Mouse (Mus musculus): ENCODE data around the gene Kpna4. TPM values are rescaled to one million over a fixed set of nuclear protein-coding genes. Genes with fewer than 3 reads are reported as not detected.
A peak's percentile ranks its signal among the peaks of the same experiment; 100 is the strongest.

Gene Kpna4
- total and polyA plus RNA-seq, 3 experiments, result 19.4 to 50.5 (median 38.5) TPM

GRCm38 (mm10) chr3:69154691-69155090 is 27.8 kb upstream of the Kpna4 start:
- Histone ChIP-seq H3K27ac (ENCODE audit: control insufficient read depth, low read depth, low read length) (no peak overlapping the region), H3K4me1 (ENCODE audit: control insufficient read depth in 1 of 2, insufficient read depth in 2 of 2, low read length in 2 of 2) (no peaks in the 10 kb centered on the region), H3K9ac (ENCODE audit: control insufficient read depth, low read depth, low read length, poor library complexity, severe bottlenecking) (no peak overlapping the region), H3K36me3 (ENCODE audit: control insufficient read depth in 1 of 2, insufficient read depth in 2 of 2, low read length in 2 of 2) (no peaks in the 10 kb centered on the region), H3K4me3 (ENCODE audit: control insufficient read depth in 1 of 2, insufficient read depth in 1 of 2, low read depth in 2 of 2, low read length in 2 of 2) (no peak overlapping the region), H3K27me3 (ENCODE audit: control insufficient read depth in 1 of 2, insufficient read depth in 2 of 2, low read length in 2 of 2) (no peaks in the 10 kb centered on the region; a peak in 1 of 4 replicates), H3K79me2 (ENCODE audit: control insufficient read depth, insufficient read depth, low read length, poor library complexity) (no peaks in the 10 kb centered on the region), H3K9me3 (replicated peaks; ENCODE audit: insufficient read depth, low read length) (no peaks in the 10 kb centered on the region)
- no peak for TF ChIP-seq SMC3 (IDR thresholded peaks at IDR 0.05; ENCODE audit: low read depth, low read length)
- peak; percentile 35; the same call in 1 of the 2 replicates for TF ChIP-seq USF1 (IDR thresholded peaks at IDR 0.05; ENCODE audit: low read depth, low read length)
- peak; percentile 54; the same call in 1 of the 2 replicates for TF ChIP-seq BHLHE40 (IDR thresholded peaks at IDR 0.05; ENCODE audit: borderline replicate concordance, low read depth, low read length)
- DNase-seq (ENCODE audit: low read depth, low spot score), result peak; percentile 28

GRCm38 (mm10) chr3:69150921-69151320 is 24.0 kb upstream of the Kpna4 start:
- no peak for TF ChIP-seq RCOR1 (IDR thresholded peaks at IDR 0.05; ENCODE audit: low read depth, low read length)
- TF ChIP-seq EP300 (IDR thresholded peaks at IDR 0.05; ENCODE audit: low read depth in 1 of 2, low read length in 2 of 2), result no peak
- TF ChIP-seq ZMIZ1 (IDR thresholded peaks at IDR 0.05; ENCODE audit: low read depth, low read length), result no peak
- no peak for TF ChIP-seq CTCF (IDR thresholded peaks at IDR 0.05 in 2 of 3, conservative IDR thresholded peaks at IDR 0.05 in 1 of 3; ENCODE audit: control insufficient read depth in 1 of 3, insufficient read depth in 1 of 3, low read depth in 2 of 3, low read length in 3 of 3, poor library complexity in 1 of 3, severe bottlenecking in 1 of 3)
- TF ChIP-seq HCFC1 (IDR thresholded peaks at IDR 0.05; ENCODE audit: low read depth, low read length), result no peak
- no peak for TF ChIP-seq ZKSCAN1 (IDR thresholded peaks at IDR 0.05; ENCODE audit: low read depth, low read length)
- TF ChIP-seq ETS1 (IDR thresholded peaks at IDR 0.05; ENCODE audit: low read depth, low read length), result no peak
- no peak for TF ChIP-seq MYC (IDR thresholded peaks at IDR 0.05; ENCODE audit: low read depth, low read length)
- TF ChIP-seq POLR2AphosphoS2 (IDR thresholded peaks at IDR 0.05; ENCODE audit: low read length), result no peak
- no peak for TF ChIP-seq TBP (IDR thresholded peaks at IDR 0.05; ENCODE audit: low read depth, low read length)
- no peak for TF ChIP-seq MEF2A (IDR thresholded peaks at IDR 0.05; ENCODE audit: extremely low read depth, insufficient replicate concordance, low read depth, low read length, poor library complexity, severe bottlenecking)
- no peak for TF ChIP-seq JUND (IDR thresholded peaks at IDR 0.05; ENCODE audit: low read depth, low read length)
- TF ChIP-seq POLR2A (IDR thresholded peaks at IDR 0.05; ENCODE audit: control insufficient read depth in 1 of 2, insufficient read depth in 1 of 2, low read depth in 1 of 2, low read length in 2 of 2, poor library complexity in 1 of 2), result no peak
- no peak for TF ChIP-seq BHLHE40 (IDR thresholded peaks at IDR 0.05; ENCODE audit: borderline replicate concordance, low read depth, low read length)
- no peak for TF ChIP-seq USF1 (IDR thresholded peaks at IDR 0.05; ENCODE audit: low read depth, low read length)
- TF ChIP-seq NELFE (IDR thresholded peaks at IDR 0.05; ENCODE audit: low read depth, low read length), result no peak
- TF ChIP-seq UBTF (IDR thresholded peaks at IDR 0.05; ENCODE audit: borderline replicate concordance, insufficient read depth, low read depth, low read length), result no peak
- no peak for TF ChIP-seq USF2 (IDR thresholded peaks at IDR 0.05; ENCODE audit: borderline replicate concordance in 1 of 2, insufficient read depth in 1 of 2, low read depth in 1 of 2, low read length in 2 of 2)
- no peak for TF ChIP-seq E2F4 (IDR thresholded peaks at IDR 0.05; ENCODE audit: borderline replicate concordance, low read depth, low read length)
- Histone ChIP-seq H3K4me1 (ENCODE audit: control insufficient read depth in 1 of 2, insufficient read depth in 2 of 2, low read length in 2 of 2) (no peaks in the 10 kb centered on the region), H3K79me2 (ENCODE audit: control insufficient read depth, insufficient read depth, low read length, poor library complexity) (no peaks in the 10 kb centered on the region), H3K9me3 (replicated peaks; ENCODE audit: insufficient read depth, low read length) (no peaks in the 10 kb centered on the region), H3K4me3 (ENCODE audit: control insufficient read depth in 1 of 2, insufficient read depth in 1 of 2, low read depth in 2 of 2, low read length in 2 of 2) (no peak overlapping the region), H3K9ac (ENCODE audit: control insufficient read depth, low read depth, low read length, poor library complexity, severe bottlenecking) (no peak overlapping the region), H3K27ac (ENCODE audit: control insufficient read depth, low read depth, low read length) (no peak overlapping the region), H3K36me3 (ENCODE audit: control insufficient read depth in 1 of 2, insufficient read depth in 2 of 2, low read length in 2 of 2) (no peaks in the 10 kb centered on the region), H3K27me3 (ENCODE audit: control insufficient read depth in 1 of 2, insufficient read depth in 2 of 2, low read length in 2 of 2) (peaks cover 0 to 2% of the 10 kb centered on the region in 2 experiments; a peak in 1 of 4 replicates)
- no peak for DNase-seq (ENCODE audit: low read depth, low spot score)

All from MEL (cell line).